Mouse (Mus musculus) adrenal gland (tissue): ENCODE data around the gene Thsd7b.
"Not testable (repeated sequence)": the region's sequence is repeated elsewhere in the genome, so short reads cannot be mapped to it uniquely, and the experiment has no call there.

Experiments used
- intact Hi-C: fragments of 180-260 bp; cut with DNase I; formaldehyde crosslinking; loops from one replicate; pipeline ENCODE4 v1.15.1; 2025

The Thsd7b gene

DNA sequence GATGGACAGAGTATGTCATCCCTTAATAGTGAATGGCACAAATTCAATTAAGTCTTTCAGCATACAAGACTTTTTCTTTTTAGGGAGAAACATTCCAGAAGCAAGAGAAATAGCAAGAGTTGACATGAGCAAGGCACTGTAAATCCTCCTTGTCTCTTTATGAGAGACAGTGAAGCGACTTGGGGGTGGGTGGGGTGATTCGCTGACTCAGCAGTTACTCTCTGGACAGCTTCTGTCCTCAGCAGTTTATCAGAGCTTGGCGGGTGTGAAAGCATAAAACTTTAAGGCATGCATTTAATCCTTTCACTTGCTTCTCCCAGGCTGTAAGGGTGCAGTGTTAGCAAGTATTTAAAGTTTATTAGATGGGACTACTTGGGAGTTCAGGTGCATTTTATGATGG, 812.1 kb downstream of the Thsd7b start:
- intact Hi-C loops: no loop called here

DNA sequence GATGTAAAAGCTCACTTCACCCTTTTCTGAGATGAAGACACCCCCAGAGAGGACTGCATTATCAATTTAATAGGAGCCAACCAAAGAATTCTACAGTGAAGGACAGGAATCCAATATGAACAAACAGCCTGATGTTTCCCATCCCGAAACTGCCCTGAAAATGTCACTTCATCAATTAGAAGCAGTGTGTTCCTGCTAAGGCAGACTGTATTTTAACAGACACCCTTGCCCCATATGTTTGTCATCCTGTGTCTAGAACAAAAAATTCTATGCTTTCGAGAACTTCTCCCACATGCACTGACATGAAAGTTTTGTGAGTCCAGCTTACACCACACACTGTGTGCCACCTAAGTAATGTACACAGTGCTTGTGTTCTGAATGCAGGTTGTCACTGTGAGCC, 812.8 kb downstream of the Thsd7b start:
- intact Hi-C loops: no loop called here

DNA sequence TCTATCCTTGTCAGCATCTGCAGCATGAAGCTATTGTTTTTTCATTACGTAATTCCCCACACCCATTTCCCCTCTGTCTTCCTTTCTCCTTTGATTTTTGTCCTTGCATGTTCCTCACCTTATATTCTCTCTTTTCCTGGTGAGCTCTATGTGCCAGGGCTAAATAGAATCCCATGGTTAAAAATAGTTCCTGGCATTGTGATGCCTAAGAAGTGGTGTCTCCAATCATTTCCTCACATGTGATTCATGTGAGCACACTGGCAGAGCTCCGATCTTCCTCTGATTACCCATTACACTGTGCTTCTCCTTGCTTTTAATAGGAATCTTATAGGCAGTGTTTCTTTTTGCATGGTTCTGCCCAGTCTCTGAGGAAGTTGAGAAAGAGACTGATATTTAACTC, 826.1 kb downstream of the Thsd7b start:
- intact Hi-C loops: no loop called here

DNA sequence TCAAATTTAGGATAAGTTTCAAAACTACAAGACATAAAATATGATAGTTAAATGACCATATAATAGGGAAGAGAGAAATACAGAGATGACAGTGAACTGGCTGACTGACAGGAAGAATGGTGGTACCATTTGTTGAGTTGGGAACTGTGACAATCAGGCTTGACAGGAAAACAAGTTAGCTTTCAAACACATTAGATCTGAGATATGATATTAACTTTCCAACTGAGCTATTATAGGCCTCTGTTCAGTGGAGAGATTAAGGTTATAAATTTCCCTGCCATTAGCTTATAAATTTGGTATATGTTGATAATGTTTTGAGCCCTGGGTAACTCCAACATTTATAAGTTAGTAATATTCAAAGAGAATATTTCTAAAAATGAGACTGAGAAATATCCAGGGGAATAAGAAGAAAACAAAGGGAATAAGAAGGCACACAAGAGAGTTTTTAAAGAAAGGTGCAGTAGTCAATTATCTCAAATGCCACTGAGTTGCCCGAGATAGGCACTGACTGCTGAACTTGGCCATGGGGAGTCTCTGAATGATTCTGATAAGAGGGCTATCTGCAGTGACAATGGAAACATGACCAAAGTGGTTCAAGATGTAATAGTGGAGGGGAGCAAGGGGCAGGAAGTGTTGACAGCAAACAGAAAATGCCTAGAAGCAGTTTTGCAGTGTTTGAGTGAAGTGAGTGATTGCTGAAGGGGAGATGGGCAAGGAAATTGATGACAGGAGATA, 839.6 kb downstream of the Thsd7b start:
- intact Hi-C loops: no loop called here

DNA sequence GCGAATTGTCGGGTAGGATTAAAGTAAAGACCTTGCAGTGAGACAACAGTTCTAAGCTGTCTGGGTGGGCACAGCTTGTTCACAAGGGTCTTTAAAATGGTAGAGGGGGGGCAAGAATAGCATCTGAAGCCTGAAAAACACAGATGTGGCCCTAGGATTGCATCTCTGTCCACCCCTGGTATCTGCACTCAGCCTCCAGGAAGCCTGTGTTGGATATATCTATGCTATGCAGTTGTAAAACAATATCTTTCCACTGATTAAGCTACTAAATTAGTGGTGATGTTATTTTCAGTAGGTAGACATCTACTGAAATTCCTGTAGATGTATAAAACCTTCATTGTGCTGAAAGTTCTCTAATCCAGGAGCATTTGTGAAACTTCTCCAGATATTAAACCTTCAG, 840.4 kb downstream of the Thsd7b start:
- intact Hi-C loops: no loop called here

DNA sequence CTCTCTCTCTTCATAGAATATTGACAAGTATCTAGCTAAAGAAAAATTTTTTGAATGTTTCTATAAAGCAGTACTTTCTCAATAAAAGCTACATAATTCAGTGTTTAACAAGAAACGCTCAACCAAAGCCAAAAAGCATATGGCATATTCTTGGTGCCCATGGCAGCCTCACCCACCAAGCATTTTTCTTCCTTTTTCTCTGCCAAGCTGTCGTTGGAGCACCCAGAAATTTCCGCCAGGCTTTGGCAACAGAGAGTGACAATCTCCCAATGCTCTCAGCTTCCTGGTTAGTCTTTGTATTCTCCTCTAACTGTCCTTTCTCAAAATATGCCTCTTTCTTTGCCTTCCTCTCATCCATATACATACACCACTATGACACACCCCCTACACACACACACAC, 857.8 kb downstream of the Thsd7b start:
- intact Hi-C loops: no loop called here

DNA sequence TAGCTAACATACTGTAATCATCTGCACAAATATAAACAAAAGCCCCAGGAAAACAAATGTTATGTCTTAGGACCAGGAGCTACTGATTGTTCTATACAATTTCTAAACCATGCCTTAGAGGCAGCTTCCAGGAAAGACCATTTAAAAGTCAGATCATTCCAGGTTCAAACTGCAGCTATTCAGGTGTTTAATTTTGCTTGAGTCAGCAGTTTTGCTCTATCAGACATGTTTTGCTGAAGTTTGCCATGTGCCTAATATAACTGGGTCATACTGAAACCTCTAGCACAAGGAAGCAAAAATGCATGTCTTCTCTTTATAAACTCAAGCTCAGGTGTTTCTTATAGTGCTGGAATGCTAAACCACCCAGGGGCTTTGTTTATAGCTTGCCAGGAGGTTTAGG, 893.1 kb downstream of the Thsd7b start:
- intact Hi-C loops: loop anchor here (5.0 kb wide), 2 partner anchors 186 to 206 kb away; no protein-coding TSS in a partner anchor

DNA sequence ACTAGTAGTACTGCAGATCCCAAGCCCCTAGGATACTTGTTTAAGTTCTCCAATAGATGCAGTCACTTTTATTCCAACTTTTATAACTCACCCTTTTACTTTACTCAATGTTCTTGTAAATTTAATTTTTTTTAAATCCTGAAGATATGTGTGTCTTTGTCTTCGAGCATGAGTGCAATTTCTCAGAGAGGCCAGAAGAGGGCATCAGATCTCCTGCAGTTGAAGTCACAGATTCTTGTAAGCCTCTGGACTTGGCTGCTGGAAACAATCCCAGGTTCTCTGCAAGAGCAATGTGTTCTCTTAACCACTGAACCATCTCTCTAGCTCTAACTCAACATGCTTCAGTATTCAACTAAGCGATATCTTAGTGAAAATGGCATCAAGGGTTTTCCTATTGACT, 894.2 kb downstream of the Thsd7b start:
- intact Hi-C loops: loop anchor here (5.0 kb wide), 2 partner anchors 185 to 205 kb away; no protein-coding TSS in a partner anchor

DNA sequence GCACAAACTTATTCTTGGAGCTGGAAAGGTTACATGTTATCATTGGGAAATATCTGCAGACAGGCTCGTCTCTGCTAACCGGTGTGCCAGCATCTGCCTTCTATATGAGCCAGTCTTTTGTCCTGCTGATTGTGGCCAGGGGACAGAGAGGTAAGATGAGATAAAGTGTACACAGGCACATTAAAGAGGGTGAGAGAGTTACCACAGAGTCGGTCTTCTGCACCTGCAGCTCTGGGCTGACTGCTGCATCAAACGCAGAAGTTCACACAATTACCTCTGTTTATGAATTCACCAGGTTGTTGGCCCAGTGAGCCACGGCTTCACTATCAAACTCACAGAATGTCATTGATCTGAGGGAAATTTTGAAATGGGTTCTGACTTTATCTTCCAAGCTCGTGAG, 896.8 kb downstream of the Thsd7b start:
- intact Hi-C loops: loop anchor here (5.0 kb wide), 2 partner anchors 182 to 202 kb away; no protein-coding TSS in a partner anchor

DNA sequence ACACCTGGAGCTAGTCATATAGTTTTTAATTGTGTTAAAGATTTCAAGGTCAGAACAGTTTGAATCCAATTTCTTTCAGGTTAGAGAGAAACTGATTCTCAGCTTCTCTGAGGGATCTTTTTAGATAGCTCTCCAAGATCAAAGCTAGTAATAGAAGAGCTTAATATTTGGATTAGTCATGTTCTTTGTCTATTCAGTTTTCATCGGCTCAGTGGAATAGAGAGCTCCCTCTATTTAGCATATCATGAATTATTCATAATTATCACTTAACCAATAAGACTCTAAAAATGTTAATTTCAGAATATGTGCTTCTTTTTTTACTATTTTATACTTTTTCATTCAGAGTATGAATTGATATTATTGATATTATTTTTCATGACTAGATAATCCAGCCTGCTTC, 897.2 kb downstream of the Thsd7b start:
- intact Hi-C loops: no loop called here

DNA sequence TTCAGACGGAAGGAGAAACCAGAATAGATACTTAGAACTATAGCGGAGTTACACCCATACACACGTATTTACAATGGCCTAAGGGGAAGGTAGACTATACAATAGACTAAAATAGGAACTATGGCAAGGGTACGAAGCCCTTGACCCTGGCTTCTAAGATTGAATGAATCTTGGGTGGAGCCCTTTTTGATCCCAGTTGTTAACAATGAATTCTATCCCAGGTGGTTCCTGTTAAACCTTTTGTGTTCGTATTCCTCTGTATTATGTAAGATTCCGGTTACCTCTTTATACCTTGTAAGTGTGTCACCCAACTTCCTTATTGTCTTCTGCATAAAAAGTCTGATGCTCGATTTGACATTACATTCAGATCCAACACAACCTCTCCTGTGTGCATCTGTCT, 913.7 kb downstream of the Thsd7b start:
- intact Hi-C loops: not testable (repeated sequence)

DNA sequence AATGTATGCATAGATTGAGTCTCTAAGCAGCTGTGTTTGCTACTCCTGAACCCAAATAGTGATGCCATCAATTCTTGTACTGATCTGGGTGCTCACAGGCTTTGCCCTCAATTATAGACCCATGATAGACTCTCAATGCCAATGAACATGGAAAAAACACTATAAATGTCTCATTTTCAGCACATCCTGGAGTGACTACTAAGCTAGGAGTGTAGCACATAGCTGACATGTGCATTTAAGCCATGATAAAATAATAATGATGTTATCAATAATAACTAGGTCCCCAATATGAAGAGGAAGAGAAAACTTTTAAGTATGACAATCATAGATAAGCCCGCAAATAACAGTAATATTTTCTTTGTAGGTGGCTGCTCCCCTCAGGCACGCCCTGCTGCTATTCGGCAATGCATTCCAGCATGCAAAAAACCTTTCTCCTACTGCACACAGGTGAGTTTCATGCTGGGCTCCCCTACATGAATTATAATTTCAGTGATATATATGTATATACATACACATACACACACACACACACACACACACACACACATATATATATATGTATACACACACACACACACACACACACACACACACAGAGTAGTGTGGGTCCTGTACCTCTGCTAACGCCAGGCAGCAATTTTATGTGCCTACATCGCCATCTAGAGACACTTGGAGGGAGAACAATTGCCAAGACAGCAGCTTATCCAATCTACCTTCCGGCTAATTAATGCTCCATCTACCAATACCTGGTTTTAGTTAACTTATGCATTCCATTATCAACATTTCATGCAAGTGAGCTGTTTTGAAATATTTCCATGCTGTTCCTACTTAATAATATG, 919.3 kb downstream of the Thsd7b start:
- intact Hi-C loops: loop anchor here (5.0 kb wide), 1 partner anchor 1315 kb away; no protein-coding TSS in a partner anchor

DNA sequence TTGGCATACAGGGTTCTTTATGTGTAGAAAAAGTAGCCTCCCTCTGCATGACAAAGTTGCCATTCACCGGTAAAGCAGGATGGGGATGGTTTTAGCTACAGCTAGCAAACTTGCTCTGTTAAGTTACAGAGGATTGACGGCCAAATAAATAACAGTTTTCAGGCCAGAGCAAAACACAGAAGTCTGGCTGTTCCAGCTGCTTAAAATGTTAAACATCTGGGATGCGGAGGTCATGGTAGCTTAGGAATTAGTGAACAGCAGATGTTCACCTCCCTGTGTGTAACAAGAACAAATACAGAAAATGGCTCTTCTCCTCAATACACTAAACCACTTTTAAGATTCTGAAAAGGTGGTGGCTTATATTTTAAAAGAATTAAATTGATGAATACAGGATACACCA, 944.3 kb downstream of the Thsd7b start:
- intact Hi-C loops: no loop called here

DNA sequence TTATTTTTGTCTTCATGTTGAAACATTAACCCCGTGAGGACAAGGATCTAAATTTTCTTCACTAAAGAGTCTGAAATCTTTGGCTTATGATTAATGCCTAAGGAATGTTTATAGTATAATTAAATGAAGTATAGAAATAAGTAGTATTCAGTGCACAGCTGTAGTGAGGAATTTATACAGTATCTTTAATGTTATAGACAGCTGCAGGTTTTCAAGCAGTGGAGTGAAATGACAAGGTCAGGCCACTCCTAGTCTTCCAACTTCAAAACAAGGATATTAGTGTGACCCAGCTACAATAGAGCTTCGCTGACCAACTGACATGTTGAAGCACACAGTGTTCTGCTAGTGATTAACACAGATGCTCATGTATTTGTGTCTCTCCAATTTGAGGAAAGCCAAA, 949.8 kb downstream of the Thsd7b start:
- intact Hi-C loops: no loop called here

DNA sequence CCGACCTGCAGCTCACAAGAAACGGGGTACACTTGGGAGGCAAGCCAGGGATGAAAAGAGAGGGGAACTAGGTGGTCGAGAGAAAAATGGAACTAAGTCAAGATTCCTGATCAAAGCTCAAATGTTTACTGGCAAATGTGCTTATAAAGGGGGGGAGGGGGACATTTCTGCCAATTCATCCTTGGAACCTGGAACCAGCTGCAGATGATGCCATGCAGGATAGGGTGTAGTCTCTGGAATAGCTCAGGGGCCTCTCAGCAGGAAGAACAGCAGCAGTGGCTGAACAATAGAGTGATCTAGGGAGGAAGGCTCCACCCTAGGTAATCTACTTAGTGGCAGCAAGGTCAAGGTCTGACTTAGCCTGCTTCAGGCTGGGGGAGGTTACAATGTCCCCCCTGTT, 972.5 kb downstream of the Thsd7b start:
- intact Hi-C loops: no loop called here

DNA sequence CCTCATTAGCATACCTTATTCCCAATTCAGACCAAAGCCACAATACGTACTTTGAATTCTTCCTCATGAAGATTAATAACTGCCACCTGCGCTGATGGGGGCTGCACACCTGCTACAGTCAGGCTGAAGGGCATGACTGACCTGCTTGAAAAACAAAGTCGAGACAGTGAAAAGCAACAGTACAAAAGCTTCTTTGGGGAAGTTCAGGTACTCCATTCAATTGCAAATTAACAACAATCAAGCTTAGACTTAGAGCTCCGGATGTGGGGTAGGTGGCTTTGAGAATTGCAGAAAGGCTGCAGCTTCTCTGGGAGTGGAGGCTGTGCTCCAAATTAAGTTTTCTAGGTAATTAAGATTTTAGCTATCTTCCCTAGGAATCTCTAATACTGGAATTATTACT, 973.2 kb downstream of the Thsd7b start:
- intact Hi-C loops: not testable (repeated sequence)

DNA sequence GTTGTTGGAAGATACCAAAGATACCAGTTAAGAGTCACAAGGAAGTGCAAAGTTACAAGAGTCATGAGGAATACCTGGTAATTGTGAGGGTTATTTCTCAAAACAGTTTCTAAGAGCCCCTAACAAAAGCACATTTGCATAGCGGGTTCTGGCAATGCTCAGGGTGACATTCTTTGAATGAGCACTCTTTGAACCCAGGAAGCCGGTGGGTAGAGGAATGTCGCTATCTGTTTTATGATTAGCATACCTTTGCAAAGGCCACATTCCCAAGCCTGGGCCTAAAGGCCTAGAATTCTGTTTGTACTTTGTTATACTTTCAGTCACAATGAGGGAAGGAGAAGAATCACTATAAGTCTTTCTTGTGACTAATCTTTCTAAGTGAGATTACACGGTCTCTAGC, 973.8 kb downstream of the Thsd7b start:
- intact Hi-C loops: not testable (repeated sequence)

DNA sequence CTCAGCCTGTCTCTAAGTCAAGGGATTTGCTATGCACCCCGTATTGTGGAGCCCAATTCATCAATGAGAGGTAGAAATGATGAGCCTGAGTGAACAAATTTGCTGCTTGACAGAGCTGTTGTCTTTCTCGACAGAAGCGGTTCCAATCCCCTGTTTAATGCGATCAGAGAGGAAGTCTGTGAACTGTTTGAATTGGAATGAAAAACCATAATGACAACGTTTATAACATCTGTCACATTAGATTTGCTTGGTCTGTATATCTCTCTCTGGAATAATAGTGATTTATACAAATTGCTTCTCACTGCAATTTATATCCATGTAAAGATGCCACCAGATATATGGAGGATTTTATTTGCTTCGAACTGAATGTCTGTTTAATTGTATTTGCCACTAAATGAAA, 988.9 kb downstream of the Thsd7b start:
- intact Hi-C loops: no loop called here
